Mouse (Mus musculus) cerebellum, postnatal 10 days (tissue): ENCODE measurements around the gene Mpp6.

Experiments
- DNase-seq, 2 experiments: peaks; one replicate each; pipeline ENCODE4 v3.0.0; 2021; ENCODE audit warnings: mixed read lengths in 2 of 2

The Mpp6 gene

DNA sequence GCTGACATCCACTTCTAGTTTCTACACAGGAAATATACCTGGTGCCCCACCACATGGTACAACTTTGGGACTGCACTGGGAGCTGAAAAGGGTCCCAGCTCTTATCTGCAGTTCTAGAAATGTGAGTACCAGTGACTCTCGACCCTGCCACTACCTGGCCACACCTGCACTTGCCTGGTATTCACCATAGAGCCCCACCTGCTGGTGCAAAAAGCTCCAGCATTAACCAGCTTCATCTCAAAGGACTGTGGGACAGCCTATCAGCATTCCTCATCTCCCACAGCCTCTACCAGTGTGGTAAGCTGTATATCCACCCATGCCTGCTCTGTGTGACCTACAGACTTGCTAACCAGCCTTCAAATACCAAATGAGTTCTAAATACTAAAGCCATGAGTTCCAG is 122.9 kb downstream of the Mpp6 start:
- no peak for DNase-seq

DNA sequence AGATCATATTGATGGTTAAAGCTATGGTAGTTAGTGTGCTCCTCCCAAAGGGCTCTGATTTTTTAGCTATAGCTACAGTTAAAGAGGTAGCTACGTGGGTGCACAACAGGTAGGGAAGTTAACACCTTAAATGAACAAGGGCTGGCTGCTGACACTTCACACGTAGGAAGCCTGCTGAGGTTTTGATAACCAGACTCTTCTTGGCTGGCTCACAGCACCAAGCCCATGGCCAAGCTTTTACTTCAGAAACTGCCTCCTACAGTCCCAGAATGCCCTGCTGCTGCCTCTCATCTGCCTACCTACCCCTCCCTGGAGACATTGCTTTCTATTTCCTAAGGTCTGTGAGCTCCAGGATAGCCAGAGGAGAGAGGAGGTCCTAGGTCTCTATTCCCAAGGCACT is 127.9 kb downstream of the Mpp6 start:
- DNase-seq = no peak

DNA sequence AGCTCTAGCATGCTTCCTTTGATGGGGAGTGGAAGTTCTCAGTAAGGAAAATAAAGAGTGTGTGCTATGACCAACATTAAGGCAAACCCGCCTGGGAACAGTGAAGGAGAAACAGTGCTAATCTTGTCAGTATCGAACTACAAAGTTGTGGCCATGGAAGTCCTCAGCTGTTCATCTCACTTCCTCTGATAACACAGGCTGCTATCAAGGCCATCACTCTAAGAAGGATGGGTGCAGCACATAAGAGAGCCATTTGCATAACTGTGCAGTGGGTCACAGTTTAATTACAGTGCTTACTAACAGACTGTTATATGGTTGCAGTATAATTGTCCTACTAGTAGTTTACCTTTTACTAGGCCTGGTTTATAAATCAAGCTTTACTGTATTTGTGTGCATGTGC is 129.9 kb downstream of the Mpp6 start:
- no peak for DNase-seq

DNA sequence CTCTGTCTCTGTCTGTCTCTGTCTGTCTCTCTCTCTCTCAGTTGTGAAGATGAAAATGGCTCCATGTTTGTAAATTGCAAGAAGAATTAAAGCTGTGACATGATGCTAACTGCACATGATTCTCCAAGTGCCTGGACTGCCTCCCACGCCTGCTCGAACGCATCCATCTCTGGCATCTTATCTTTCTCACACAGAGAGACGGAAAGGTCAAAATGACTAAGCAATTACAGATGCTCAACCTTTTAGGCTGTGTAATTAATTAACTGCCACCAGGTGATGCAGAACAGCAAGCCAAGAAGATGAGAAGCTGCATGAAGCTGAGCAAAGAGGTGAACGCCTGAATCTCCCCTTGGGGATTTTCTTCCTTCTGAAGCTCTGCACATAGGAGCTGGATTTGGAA is 130.4 kb downstream of the Mpp6 start:
- DNase-seq = no peak

DNA sequence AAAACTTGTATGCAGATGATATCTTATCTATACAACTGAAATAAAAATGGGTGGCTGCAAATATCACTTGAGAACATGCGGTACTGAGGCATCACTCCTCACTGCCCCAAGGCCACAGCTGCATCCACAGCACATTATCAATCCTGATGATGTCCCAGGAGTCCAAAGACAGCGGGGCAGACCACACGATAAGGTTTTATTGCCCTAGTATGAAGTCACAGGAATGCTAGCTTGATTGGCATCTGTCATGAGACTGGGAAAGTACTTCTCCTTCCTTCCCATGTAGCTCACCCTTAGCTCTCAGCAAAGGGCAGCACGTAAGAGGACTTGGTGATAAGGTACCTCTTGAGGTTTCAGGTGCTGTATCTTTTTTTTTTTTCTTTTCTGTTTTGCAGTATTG is 134.1 kb downstream of the Mpp6 start:
- no peak for DNase-seq

DNA sequence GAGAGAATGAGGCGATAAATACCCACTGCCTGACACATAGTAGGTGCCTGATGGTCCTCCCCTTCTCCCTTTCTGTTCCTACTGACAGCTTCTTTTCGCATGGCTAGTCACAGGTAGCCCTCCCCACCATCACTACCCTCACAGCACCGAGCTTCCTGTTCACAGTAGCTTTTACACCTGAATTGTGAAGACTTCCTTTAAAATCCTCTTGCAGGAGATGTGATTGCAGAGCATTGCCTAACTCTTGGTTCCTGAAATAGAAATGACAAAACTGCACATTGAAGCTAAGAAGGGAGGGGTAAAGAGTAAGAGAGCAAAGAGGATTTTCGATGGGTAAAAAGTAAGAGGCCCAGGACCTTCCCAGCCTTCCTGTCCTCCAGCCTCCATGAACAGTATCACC is 134.9 kb downstream of the Mpp6 start:
- no peak for DNase-seq

DNA sequence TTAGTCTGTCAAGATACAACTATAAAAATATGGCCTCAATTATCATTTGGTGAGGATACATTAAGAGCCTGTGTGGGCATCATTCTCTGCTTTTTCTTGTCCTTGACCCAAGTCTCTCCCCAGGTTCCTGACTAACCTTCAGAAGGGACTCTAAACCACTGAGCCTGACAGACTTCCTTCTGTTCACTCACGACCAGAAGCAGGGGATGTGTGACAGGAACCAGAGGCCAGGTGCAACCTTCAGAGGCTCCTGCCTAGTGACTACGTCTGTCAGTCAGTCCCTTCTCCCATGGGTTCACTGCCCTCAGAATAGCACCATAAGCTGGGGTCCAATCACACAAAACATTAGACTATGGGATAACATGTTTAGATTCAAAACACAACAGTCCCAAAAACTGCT is 137.3 kb downstream of the Mpp6 start:
- no peak for DNase-seq

DNA sequence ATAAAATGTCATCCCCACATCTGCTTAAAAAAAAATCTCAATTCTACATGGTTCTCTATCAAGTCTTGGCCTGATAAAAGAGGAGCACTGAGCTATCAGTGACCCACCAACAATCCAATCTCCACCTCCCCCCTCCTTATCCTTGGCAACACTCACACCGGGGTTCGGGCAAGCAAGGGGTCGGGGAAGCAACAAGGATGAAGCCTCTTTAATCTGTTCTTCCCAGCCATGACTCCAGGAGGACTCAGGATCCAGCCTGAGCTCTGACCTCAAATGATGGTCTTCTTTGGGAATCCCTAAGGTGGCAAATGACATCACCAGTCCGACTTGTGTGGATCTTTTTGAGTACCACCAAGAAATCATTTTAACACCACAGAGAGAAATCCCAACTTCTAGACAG is 137.8 kb downstream of the Mpp6 start:
- DNase-seq = no peak
